Mouse (Mus musculus) thymus, postnatal 14 days (tissue): ENCODE measurements at regions not wholly inside any gene's neighbourhood (a gene's known extent, or its start where the extent isn't known, plus 50 kb on each side); places are given as distances from the start of the nearest gene placed in this dataset.
"Not testable (repeated sequence)": the region's sequence is repeated elsewhere in the genome, so short reads cannot be mapped to it uniquely, and the experiment has no call there.

Source experiments
- DNase-seq: peaks from one replicate; pipeline ENCODE4 v3.0.0; 2021

- DNase-seq: peak; percentile 3
Measured at GRCm38 (mm10) chr12:22156467-22157037, 739.1 kb upstream of the Ywhaq start.

GRCm38 (mm10) chr12:22155341-22155740, 737.9 kb upstream of the Ywhaq start:
- not testable (repeated sequence) for DNase-seq
